Mouse (Mus musculus) C2C12 (cell line): ENCODE measurements around the gene Sdk2. TPM values are rescaled to one million over a fixed set of nuclear protein-coding genes. Genes with fewer than 3 reads are reported as not detected.

ENCODE experiments used
- H3K27me3 ChIP-seq: one replicate; pipeline ENCODE4 v1.6.1; 2011; ENCODE audit not compliant: control insufficient read depth, insufficient read depth, insufficient read length
- H3K36me3 ChIP-seq: one replicate; pipeline ENCODE4 v1.6.1; 2011; ENCODE audit not compliant: control insufficient read depth, insufficient read depth
- H3K4me3 ChIP-seq: one replicate; pipeline ENCODE4 v1.5.1; 2011; ENCODE audit warnings: mild to moderate bottlenecking, control low read depth; ENCODE audit not compliant: poor library complexity, insufficient read depth, severe bottlenecking
- H3K79me2 ChIP-seq: one replicate; pipeline ENCODE4 v1.6.1; 2011; ENCODE audit not compliant: control insufficient read depth, insufficient read depth
- H3K79me3 ChIP-seq: one replicate; pipeline ENCODE4 v1.6.1; 2011; ENCODE audit warnings: low read depth, control low read depth
- H3ac ChIP-seq: one replicate; pipeline ENCODE3; 2011; ENCODE audit warnings: low read depth; ENCODE audit not compliant: control insufficient read depth, insufficient read length
- CEBPB ChIP-seq: IDR thresholded peaks from one replicate; pipeline ENCODE4 v1.6.1; 2011; ENCODE audit warnings: low read depth, mild to moderate bottlenecking, control low read depth, moderate library complexity
- CTCF ChIP-seq: IDR thresholded peaks from one replicate; pipeline ENCODE4 v1.5.1; 2011; ENCODE audit not compliant: control insufficient read depth, insufficient read depth, insufficient read length
- FOSL1 ChIP-seq: IDR thresholded peaks from one replicate; pipeline ENCODE4 v1.8.0; 2011; ENCODE audit warnings: mild to moderate bottlenecking, low read length; ENCODE audit not compliant: poor library complexity, insufficient read depth, severe bottlenecking
- MAX ChIP-seq: IDR thresholded peaks from one replicate; pipeline ENCODE4 v1.6.1; 2011; ENCODE audit warnings: mild to moderate bottlenecking, control low read depth
- MYOD1 ChIP-seq: IDR thresholded peaks from one replicate; pipeline ENCODE4 v1.6.1; 2011; ENCODE audit warnings: low read depth; ENCODE audit not compliant: control insufficient read depth, insufficient read length
- MYOG ChIP-seq: IDR thresholded peaks from one replicate; pipeline ENCODE4 v1.6.1; 2011; ENCODE audit not compliant: control insufficient read depth, insufficient read length; ENCODE audit errors: extremely low read depth
- USF1 ChIP-seq: IDR thresholded peaks from one replicate; pipeline ENCODE4 v1.6.1; 2011; ENCODE audit warnings: low read depth, mild to moderate bottlenecking, control low read depth, moderate library complexity
- polyA plus RNA-seq: library from polyadenylated mRNA; unstranded; fragments of >200 nt; fragmentation: generic; extraction: Trizol; gene quantifications from one replicate; pipeline ENCODE4 v1.2.1, GENCODE M21; 2012; ENCODE audit warnings: missing spikeins

The Sdk2 gene
- polyA plus RNA-seq, 1 experiment = 0.05 TPM

- Histone ChIP-seq H3K79me3 (no peaks in the 10 kb centered on the region), H3K4me3 (no peak overlapping the region), H3K36me3 (no peaks in the 10 kb centered on the region), H3K27me3 (no peaks in the 10 kb centered on the region), H3ac (no peak overlapping the region), H3K79me2 (no peaks in the 10 kb centered on the region)
- TF ChIP-seq MYOD1 = no peak
Measured at GRCm38 (mm10) chr11:113799041-113799447, 267.8 kb downstream of the Sdk2 start.

GRCm38 (mm10) chr11:113798011-113798410 lies 268.8 kb downstream of the Sdk2 start:
- Histone ChIP-seq H3K4me3 (no peak overlapping the region), H3K79me3 (no peaks in the 10 kb centered on the region), H3K27me3 (no peaks in the 10 kb centered on the region), H3K79me2 (no peaks in the 10 kb centered on the region), H3ac (no peak overlapping the region), H3K36me3 (no peaks in the 10 kb centered on the region)
- TF ChIP-seq MYOD1 (no peak), CEBPB (no peak), CTCF (no peak), USF1 (no peak), MYOG (no peak), MAX (no peak), FOSL1 (no peak)

DNA sequence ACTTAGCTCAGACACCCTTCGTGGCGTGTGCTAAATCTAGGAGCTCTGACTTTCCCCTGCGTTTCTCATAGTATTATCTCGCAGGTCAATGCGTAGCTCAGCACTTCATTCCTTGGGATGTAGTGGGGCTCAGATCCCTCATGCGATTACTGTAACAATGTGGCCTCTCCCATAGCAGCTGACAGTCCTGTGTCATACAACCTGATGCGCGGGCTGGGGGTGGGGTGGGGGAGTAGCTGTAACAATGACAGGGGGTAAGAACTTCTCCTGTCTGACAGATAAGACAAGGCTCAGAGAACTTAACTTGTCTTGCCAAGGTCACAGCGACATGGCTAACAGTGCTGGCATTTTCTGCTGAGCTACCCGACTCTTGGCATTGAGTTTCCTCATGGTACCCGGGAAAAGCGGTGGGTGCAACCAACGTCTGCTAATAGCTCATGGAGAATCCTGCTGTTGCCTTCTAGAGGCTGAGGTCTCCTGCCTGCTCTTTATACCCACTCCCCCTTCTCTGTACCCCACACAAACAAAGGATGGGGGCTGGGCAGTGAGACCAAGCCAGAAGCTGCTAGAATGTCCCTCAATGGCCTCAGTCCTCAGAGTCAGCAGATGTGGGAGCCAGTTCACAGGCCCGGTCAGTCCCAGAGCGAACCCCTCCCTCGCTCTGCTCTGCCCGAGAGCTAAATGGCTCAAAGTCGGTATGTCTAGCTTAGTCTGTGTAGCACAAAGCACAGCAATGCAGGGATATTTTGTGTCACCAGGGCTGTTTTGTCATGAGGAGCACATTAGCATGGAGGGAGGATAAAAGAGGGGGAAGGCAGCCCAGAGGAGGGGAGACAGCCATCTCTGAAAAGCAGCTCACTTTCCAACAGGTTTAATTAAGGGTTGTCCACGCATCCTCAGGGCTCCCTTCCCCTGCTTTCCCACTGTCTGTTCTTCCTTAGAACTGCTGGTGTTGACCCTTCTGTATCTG lies 269.5 kb downstream of the Sdk2 start:
- TF ChIP-seq MAX = no peak
- TF ChIP-seq FOSL1 = no peak
- no peak for TF ChIP-seq USF1
- TF ChIP-seq CEBPB = no peak
- TF ChIP-seq CTCF = no peak
- TF ChIP-seq MYOD1 = no peak
- Histone ChIP-seq H3K79me3 (no peaks in the 10 kb centered on the region), H3K4me3 (no peak overlapping the region), H3ac (no peak overlapping the region), H3K27me3 (no peaks in the 10 kb centered on the region), H3K36me3 (no peaks in the 10 kb centered on the region), H3K79me2 (no peaks in the 10 kb centered on the region)

- no peak for TF ChIP-seq MYOG
- TF ChIP-seq USF1 = no peak
- TF ChIP-seq MAX = no peak
- TF ChIP-seq CTCF = no peak
- TF ChIP-seq CEBPB = no peak
- TF ChIP-seq FOSL1 = no peak
- no peak for TF ChIP-seq MYOD1
- Histone ChIP-seq H3K4me3 (no peak overlapping the region), H3K27me3 (peaks cover 4% of the 10 kb centered on the region), H3K79me3 (no peaks in the 10 kb centered on the region), H3K36me3 (no peaks in the 10 kb centered on the region), H3K79me2 (no peaks in the 10 kb centered on the region), H3ac (no peak overlapping the region)
Measured at GRCm38 (mm10) chr11:113795846-113796245, 271.0 kb downstream of the Sdk2 start.

DNA sequence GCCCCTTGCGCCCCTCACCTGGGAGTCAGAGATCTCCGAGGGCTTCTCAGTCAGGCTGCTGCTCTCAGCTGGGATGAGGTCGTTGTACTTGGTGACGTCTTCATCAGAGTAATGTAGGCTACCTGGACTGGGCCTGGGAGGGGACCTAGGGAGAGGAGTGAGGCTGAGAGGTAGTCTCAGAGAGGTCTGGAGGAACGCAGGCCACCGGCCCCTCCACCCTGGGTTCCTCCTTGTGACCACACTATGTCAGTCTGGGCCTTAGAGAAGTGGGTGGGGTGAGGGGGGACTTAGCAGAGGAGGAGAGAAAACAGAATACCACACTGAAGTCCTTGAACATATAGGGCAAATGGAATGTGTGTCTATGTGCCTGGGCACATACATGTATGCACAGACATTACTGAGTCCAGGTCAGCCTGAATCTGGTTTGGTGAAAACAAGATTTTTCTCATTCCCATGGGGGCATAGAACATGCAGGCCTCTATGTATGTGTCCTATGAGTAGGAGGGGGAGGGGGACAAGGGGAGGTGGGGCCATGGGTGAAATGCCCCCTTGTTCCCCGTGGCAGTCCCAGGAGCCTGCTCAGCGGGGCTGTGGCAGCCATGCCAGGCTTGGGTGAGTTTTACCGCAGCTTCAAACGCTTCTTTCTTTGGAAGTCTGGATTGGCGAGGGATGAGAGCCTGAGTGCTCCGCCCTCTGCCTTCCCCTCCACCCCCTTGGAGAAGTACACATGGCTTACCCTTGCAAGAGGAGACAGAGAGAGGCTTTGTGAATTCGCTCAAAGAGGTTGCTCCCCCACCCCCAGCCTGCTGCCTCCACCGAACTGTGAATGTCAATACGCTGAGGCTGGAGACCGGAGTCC lies 275.3 kb downstream of the Sdk2 start:
- Histone ChIP-seq H3K27me3 (peaks cover 4% of the 10 kb centered on the region), H3K4me3 (no peak overlapping the region), H3K79me2 (no peaks in the 10 kb centered on the region), H3K36me3 (no peaks in the 10 kb centered on the region), H3K79me3 (no peaks in the 10 kb centered on the region), H3ac (no peak overlapping the region)
- TF ChIP-seq MYOD1 = no peak
- no peak for TF ChIP-seq MAX
- no peak for TF ChIP-seq CTCF

- Histone ChIP-seq H3K4me3 (no peak overlapping the region), H3ac (no peak overlapping the region), H3K79me3 (no peaks in the 10 kb centered on the region), H3K27me3 (peaks cover 4% of the 10 kb centered on the region), H3K79me2 (no peaks in the 10 kb centered on the region), H3K36me3 (no peaks in the 10 kb centered on the region)
- TF ChIP-seq MYOD1 (no peak), FOSL1 (no peak), USF1 (no peak), MYOG (no peak), MAX (no peak), CTCF (no peak), CEBPB (no peak)
Measured at GRCm38 (mm10) chr11:113789101-113789500, 277.7 kb downstream of the Sdk2 start.
